Mouse (Mus musculus): ENCODE results near the gene Vegfa. TPM values are rescaled to one million over a fixed set of nuclear protein-coding genes. Genes with fewer than 3 reads are reported as not detected.

Gene Vegfa
- polyA plus RNA-seq, 1 experiment = 177 TPM

- peaks cover 13% of the 10 kb centered on the region for H3K36me3 ChIP-seq (ENCODE audit: control insufficient read depth, insufficient read depth)
- H3K79me2 ChIP-seq (ENCODE audit: control insufficient read depth, insufficient read depth) = peaks cover 35% of the 10 kb centered on the region
- TF ChIP-seq MYOG (IDR thresholded peaks at IDR 0.05; ENCODE audit: control insufficient read depth in 1 of 3, insufficient read depth in 1 of 3, insufficient read length in 2 of 3, low read depth in 2 of 3) (peak in 1 of 3 experiments; percentile 13), USF1 (IDR thresholded peaks at IDR 0.05; ENCODE audit: low read depth) (no peak)
- no peaks in the 10 kb centered on the region for H3K27me3 ChIP-seq (ENCODE audit: control insufficient read depth, insufficient read depth, insufficient read length)
- H3K4me3 ChIP-seq = no peak overlapping the region
- H3K4me2 ChIP-seq (ENCODE audit: low read depth) = peak overlapping the region; percentile 95
- H3ac ChIP-seq (ENCODE audit: control insufficient read depth, insufficient read length) = no peak overlapping the region
Observed at GRCm38 (mm10) chr17:46033607-46034006, 1.4 kb upstream of the Vegfa start.

GRCm38 (mm10) chr17:46033122-46033521 is 953 bp upstream of the Vegfa start:
- H3K36me3 ChIP-seq (ENCODE audit: control insufficient read depth, insufficient read depth) = peaks cover 14% of the 10 kb centered on the region
- peaks cover 40% of the 10 kb centered on the region for H3K79me2 ChIP-seq (ENCODE audit: control insufficient read depth, insufficient read depth)
- no peak overlapping the region for H3ac ChIP-seq (ENCODE audit: control insufficient read depth, insufficient read length)
- peak overlapping the region; percentile 97 for H3K4me3 ChIP-seq
- no peaks in the 10 kb centered on the region for H3K27me3 ChIP-seq (ENCODE audit: control insufficient read depth, insufficient read depth, insufficient read length)
- TF ChIP-seq REST (IDR thresholded peaks at IDR 0.05; ENCODE audit: insufficient read depth, insufficient read length) (no peak), MYOG (IDR thresholded peaks at IDR 0.05; ENCODE audit: control insufficient read depth in 1 of 3, insufficient read depth in 1 of 3, insufficient read length in 2 of 3, low read depth in 2 of 3) (peak in 1 of 3 experiments; percentile 41), POLR2AphosphoS2 (IDR thresholded peaks at IDR 0.05; ENCODE audit: insufficient read length, low read depth) (no peak), CEBPB (IDR thresholded peaks at IDR 0.05; ENCODE audit: insufficient read depth, poor library complexity, severe bottlenecking) (no peak), MYOD1 (IDR thresholded peaks at IDR 0.05; ENCODE audit: control insufficient read depth in 1 of 3, insufficient read length in 2 of 3, low read depth in 2 of 3) (peak in 1 of 3 experiments; percentile 25)
- peak overlapping the region; percentile 95 for H3K4me2 ChIP-seq (ENCODE audit: low read depth)

- H3ac ChIP-seq (ENCODE audit: control insufficient read depth, insufficient read length) = peak overlapping the region; percentile 100
- TF ChIP-seq POLR2AphosphoS2 (IDR thresholded peaks at IDR 0.05; ENCODE audit: insufficient read length, low read depth) = peak; percentile 87
- TF ChIP-seq POLR2A (IDR thresholded peaks at IDR 0.05; ENCODE audit: insufficient read length, low read depth) = peak; percentile 56
- no peak for TF ChIP-seq TCF12 (IDR thresholded peaks at IDR 0.05; ENCODE audit: insufficient read depth, poor library complexity, severe bottlenecking)
- H3K4me3 ChIP-seq = peak overlapping the region; percentile 97
- peaks cover 54% of the 10 kb centered on the region for H3K79me2 ChIP-seq (ENCODE audit: control insufficient read depth, insufficient read depth)
- H3K4me2 ChIP-seq (ENCODE audit: low read depth) = no peak overlapping the region
- no peaks in the 10 kb centered on the region for H3K27me3 ChIP-seq (ENCODE audit: control insufficient read depth, insufficient read depth, insufficient read length)
- H3K36me3 ChIP-seq (ENCODE audit: control insufficient read depth, insufficient read depth) = peaks cover 24% of the 10 kb centered on the region
Observed at GRCm38 (mm10) chr17:46031621-46032211, 453 bp downstream of the Vegfa start.

GRCm38 (mm10) chr17:46030731-46031620 is 1.2 kb downstream of the Vegfa start:
- Histone ChIP-seq H3K79me2 (ENCODE audit: control insufficient read depth, insufficient read depth) (peaks cover 61% of the 10 kb centered on the region), H3K4me2 (ENCODE audit: low read depth) (no peak overlapping the region), H3ac (ENCODE audit: control insufficient read depth, insufficient read length) (peak overlapping the region; percentile 100), H3K36me3 (ENCODE audit: control insufficient read depth, insufficient read depth) (peaks cover 31% of the 10 kb centered on the region), H3K27me3 (ENCODE audit: control insufficient read depth, insufficient read depth, insufficient read length) (no peaks in the 10 kb centered on the region), H3K4me3 (peak overlapping the region; percentile 97)
- TF ChIP-seq E2F4 (IDR thresholded peaks at IDR 0.05; ENCODE audit: insufficient read depth) = no peak
- TF ChIP-seq POLR2A (IDR thresholded peaks at IDR 0.05; ENCODE audit: insufficient read length, low read depth) = peak; percentile 74
- TF ChIP-seq POLR2AphosphoS2 (IDR thresholded peaks at IDR 0.05; ENCODE audit: insufficient read length, low read depth) = peak; percentile 71
- TF ChIP-seq MYOG (IDR thresholded peaks at IDR 0.05; ENCODE audit: control insufficient read depth in 1 of 3, insufficient read depth in 1 of 3, insufficient read length in 2 of 3, low read depth in 2 of 3) = peak in 1 of 3 experiments; percentile 2

GRCm38 (mm10) chr17:46030323-46030730 is 1.8 kb downstream of the Vegfa start:
- peaks cover 68% of the 10 kb centered on the region for H3K79me2 ChIP-seq (ENCODE audit: control insufficient read depth, insufficient read depth)
- H3K36me3 ChIP-seq (ENCODE audit: control insufficient read depth, insufficient read depth) = peaks cover 38% of the 10 kb centered on the region
- H3K27me3 ChIP-seq (ENCODE audit: control insufficient read depth, insufficient read depth, insufficient read length) = no peaks in the 10 kb centered on the region
- H3ac ChIP-seq (ENCODE audit: control insufficient read depth, insufficient read length) = peak overlapping the region; percentile 100
- no peak overlapping the region for H3K4me2 ChIP-seq (ENCODE audit: low read depth)
- TF ChIP-seq POLR2AphosphoS2 (IDR thresholded peaks at IDR 0.05; ENCODE audit: insufficient read length, low read depth) (no peak), USF1 (IDR thresholded peaks at IDR 0.05; ENCODE audit: low read depth) (no peak), TCF12 (IDR thresholded peaks at IDR 0.05; ENCODE audit: insufficient read depth, poor library complexity, severe bottlenecking) (no peak), TCF3 (IDR thresholded peaks at IDR 0.05; ENCODE audit: insufficient read length, low read depth) (no peak)
- peak overlapping the region; percentile 97 for H3K4me3 ChIP-seq

All from myocyte (in vitro differentiated cells).